Mouse (Mus musculus): ENCODE data around the gene Crtc3. TPM values are rescaled to one million over a fixed set of nuclear protein-coding genes. Genes with fewer than 3 reads are reported as not detected.

Crtc3 gene
- total RNA-seq, 1 experiment = 2.4 TPM

GRCm38 (mm10) chr7:80646093-80647025, 42.3 kb downstream of the Crtc3 start:
- in situ Hi-C loops (cut with MboI; ENCODE audit: low sequenced_read_pairs in 2 of 2, unreplicated experiment in 2 of 2) = no loop called here
- Histone ChIP-seq H3K27ac (ENCODE audit: insufficient read depth, low read depth, low read length, poor library complexity, severe bottlenecking) (no peak overlapping the region), H3K4me1 (ENCODE audit: control insufficient read depth in 2 of 2, insufficient read depth in 2 of 2, low read length in 2 of 2, poor library complexity in 1 of 2) (no peaks in the 10 kb centered on the region)

GRCm38 (mm10) chr7:80642976-80643666, 45.6 kb downstream of the Crtc3 start:
- H3K27ac ChIP-seq (ENCODE audit: insufficient read depth, low read depth, low read length, poor library complexity, severe bottlenecking) = no peak overlapping the region
- no peak overlapping the region for H3K9ac ChIP-seq (ENCODE audit: insufficient read depth, low read depth, low read length, poor library complexity, severe bottlenecking)
- H3K4me3 ChIP-seq (ENCODE audit: insufficient read depth in 1 of 2, low read depth in 1 of 2, low read length in 2 of 2, poor library complexity in 1 of 2, severe bottlenecking in 1 of 2) = no peak overlapping the region
- no peak for TF ChIP-seq HCFC1 (IDR thresholded peaks at IDR 0.05; ENCODE audit: borderline replicate concordance, insufficient read depth, low read length)
- no peak for TF ChIP-seq ZNF384 (IDR thresholded peaks at IDR 0.05; ENCODE audit: low read depth, low read length)
- TF ChIP-seq MAFK (IDR thresholded peaks at IDR 0.05; ENCODE audit: insufficient read depth, low read depth, low read length) = no peak
- no peak for TF ChIP-seq ZC3H11A (IDR thresholded peaks at IDR 0.05; ENCODE audit: borderline replicate concordance, low read depth, low read length)
- TF ChIP-seq CHD2 (IDR thresholded peaks at IDR 0.05; ENCODE audit: low read depth, low read length) = no peak
- no peak for DNase-seq (ENCODE audit: low read depth, low spot score)
- in situ Hi-C loops (cut with MboI; ENCODE audit: low sequenced_read_pairs in 2 of 2, unreplicated experiment in 2 of 2) = no loop called here
- no peaks in the 10 kb centered on the region for H3K9me3 ChIP-seq (ENCODE audit: control insufficient read depth, insufficient read depth, low read depth, low read length)
- H3K4me1 ChIP-seq (ENCODE audit: control insufficient read depth in 2 of 2, insufficient read depth in 2 of 2, low read length in 2 of 2, poor library complexity in 1 of 2) = no peaks in the 10 kb centered on the region
- H3K36me3 ChIP-seq (ENCODE audit: control insufficient read depth, insufficient read depth, low read length, poor library complexity, severe bottlenecking) = no peaks in the 10 kb centered on the region

More at GRCm38 (mm10) chr7:80646093-80647025, 42.3 kb downstream of the Crtc3 start:
- no peak for DNase-seq (ENCODE audit: low read depth, low spot score)
- Histone ChIP-seq H3K9me3 (ENCODE audit: control insufficient read depth, insufficient read depth, low read depth, low read length) (no peaks in the 10 kb centered on the region), H3K4me3 (ENCODE audit: insufficient read depth in 1 of 2, low read depth in 1 of 2, low read length in 2 of 2, poor library complexity in 1 of 2, severe bottlenecking in 1 of 2) (no peak overlapping the region), H3K36me3 (ENCODE audit: control insufficient read depth, insufficient read depth, low read length, poor library complexity, severe bottlenecking) (no peaks in the 10 kb centered on the region), H3K9ac (ENCODE audit: insufficient read depth, low read depth, low read length, poor library complexity, severe bottlenecking) (no peak overlapping the region)
- TF ChIP-seq ZC3H11A (IDR thresholded peaks at IDR 0.05; ENCODE audit: borderline replicate concordance, low read depth, low read length) (no peak), CHD2 (IDR thresholded peaks at IDR 0.05; ENCODE audit: low read depth, low read length) (no peak), ZNF384 (IDR thresholded peaks at IDR 0.05; ENCODE audit: low read depth, low read length) (no peak), MAFK (IDR thresholded peaks at IDR 0.05; ENCODE audit: insufficient read depth, low read depth, low read length) (no peak), HCFC1 (IDR thresholded peaks at IDR 0.05; ENCODE audit: borderline replicate concordance, insufficient read depth, low read length) (no peak)

GRCm38 (mm10) chr7:80642552-80642951, 46.1 kb downstream of the Crtc3 start:
- Histone ChIP-seq H3K36me3 (ENCODE audit: control insufficient read depth, insufficient read depth, low read length, poor library complexity, severe bottlenecking) (no peaks in the 10 kb centered on the region), H3K9ac (ENCODE audit: insufficient read depth, low read depth, low read length, poor library complexity, severe bottlenecking) (no peak overlapping the region), H3K27ac (ENCODE audit: insufficient read depth, low read depth, low read length, poor library complexity, severe bottlenecking) (no peak overlapping the region), H3K9me3 (ENCODE audit: control insufficient read depth, insufficient read depth, low read depth, low read length) (no peaks in the 10 kb centered on the region), H3K4me1 (ENCODE audit: control insufficient read depth in 2 of 2, insufficient read depth in 2 of 2, low read length in 2 of 2, poor library complexity in 1 of 2) (no peaks in the 10 kb centered on the region), H3K4me3 (ENCODE audit: insufficient read depth in 1 of 2, low read depth in 1 of 2, low read length in 2 of 2, poor library complexity in 1 of 2, severe bottlenecking in 1 of 2) (no peak overlapping the region)
- in situ Hi-C loops (cut with MboI; ENCODE audit: low sequenced_read_pairs in 2 of 2, unreplicated experiment in 2 of 2) = no loop called here
- DNase-seq (ENCODE audit: low read depth, low spot score) = no peak
- TF ChIP-seq HCFC1 (IDR thresholded peaks at IDR 0.05; ENCODE audit: borderline replicate concordance, insufficient read depth, low read length) (no peak), ZNF384 (IDR thresholded peaks at IDR 0.05; ENCODE audit: low read depth, low read length) (no peak)

- Histone ChIP-seq H3K9me3 (ENCODE audit: control insufficient read depth, insufficient read depth, low read depth, low read length) (no peaks in the 10 kb centered on the region), H3K4me3 (ENCODE audit: insufficient read depth in 1 of 2, low read depth in 1 of 2, low read length in 2 of 2, poor library complexity in 1 of 2, severe bottlenecking in 1 of 2) (no peak overlapping the region), H3K9ac (ENCODE audit: insufficient read depth, low read depth, low read length, poor library complexity, severe bottlenecking) (no peak overlapping the region), H3K4me1 (ENCODE audit: control insufficient read depth in 2 of 2, insufficient read depth in 2 of 2, low read length in 2 of 2, poor library complexity in 1 of 2) (no peaks in the 10 kb centered on the region), H3K27ac (ENCODE audit: insufficient read depth, low read depth, low read length, poor library complexity, severe bottlenecking) (no peak overlapping the region), H3K36me3 (ENCODE audit: control insufficient read depth, insufficient read depth, low read length, poor library complexity, severe bottlenecking) (no peaks in the 10 kb centered on the region)
- no peak for DNase-seq (ENCODE audit: low read depth, low spot score)
- no peak for TF ChIP-seq MAFK (IDR thresholded peaks at IDR 0.05; ENCODE audit: insufficient read depth, low read depth, low read length)
- TF ChIP-seq ZC3H11A (IDR thresholded peaks at IDR 0.05; ENCODE audit: borderline replicate concordance, low read depth, low read length) = no peak
- TF ChIP-seq ZNF384 (IDR thresholded peaks at IDR 0.05; ENCODE audit: low read depth, low read length) = no peak
- no peak for TF ChIP-seq HCFC1 (IDR thresholded peaks at IDR 0.05; ENCODE audit: borderline replicate concordance, insufficient read depth, low read length)
- TF ChIP-seq CHD2 (IDR thresholded peaks at IDR 0.05; ENCODE audit: low read depth, low read length) = no peak
- in situ Hi-C loops (cut with MboI; ENCODE audit: low sequenced_read_pairs in 2 of 2, unreplicated experiment in 2 of 2) = no loop called here
These were observed 46.8 kb downstream of the Crtc3 start for GRCm38 (mm10) chr7:80641899-80642298.

Measured in ES-E14 (cell line).